Comparison of ENCODE assay signal across 10 mouse cellular contexts in genomic region chr15:79828366-79829035, GRCm38 (mm10). TPM values are rescaled to one million over a fixed set of nuclear protein-coding genes. Genes with fewer than 3 reads are reported as not detected.
DNase-seq lines count a peak whose midpoint lies in the region; ATAC-seq and TF ChIP-seq lines count a peak whose summit lies in the region.
"Had no signal": no experiment of that assay in that cellular context is flagged by ENCODE, and none has a peak within 500 bp of the region (broad histone marks: within the 10 kb centered on the region; RNA-seq: fewer than 3 reads in every experiment).

No protein-coding gene starts in this region.

- H3K9me3 ChIP-seq in forebrain, postnatal 0 days (ENCODE audit: low read length), result no peaks in the 10 kb centered on the region
- H3K9me3 ChIP-seq in limb, embryonic 14.5 days (ENCODE audit: control insufficient read depth, low read length), result no peaks in the 10 kb centered on the region

- peak; percentile 61 for TF ChIP-seq CTCF in heart, adult 2 months (IDR thresholded peaks at IDR 0.05)
- TF ChIP-seq CTCF in forebrain, postnatal 0 days (IDR thresholded peaks at IDR 0.05; ENCODE audit: low read depth), result peak; percentile 48

- no peak for TF ChIP-seq POLR2A in heart, adult 2 months (IDR thresholded peaks at IDR 0.05; ENCODE audit: insufficient read depth, low read depth, low read length)
- TF ChIP-seq POLR2A in limb, embryonic 14.5 days (IDR thresholded peaks at IDR 0.05; ENCODE audit: borderline replicate concordance, extremely low read depth, insufficient read depth, insufficient read length), result no peak

- no peak overlapping the region for H3K4me3 ChIP-seq in heart, adult 2 months
- no peak overlapping the region for H3K4me3 ChIP-seq in forebrain, postnatal 0 days (ENCODE audit: low read depth, low read length)
- no peak overlapping the region for H3K4me3 ChIP-seq in limb, embryonic 14.5 days (replicated peaks; ENCODE audit: low read length)
- H3K4me3 ChIP-seq: myocyte had no signal

- peak in 1 of 2 experiments; percentile 26 for DNase-seq in heart, adult 2 months
- DNase-seq in heart, adult 11 months, result no peak
- peak; percentile 62 for DNase-seq in right cerebral cortex, postnatal 4 days
- DNase-seq in right cerebral cortex, postnatal 25 days, result no peak
- no peak for DNase-seq in forebrain, postnatal 0 days
- DNase-seq in limb, embryonic 14.5 days (ENCODE audit: low spot score), result no peak
- peak; percentile 70 for DNase-seq in retina, postnatal 1 day
- no peak for DNase-seq in adrenal gland, adult 2 months

- H3K36me3 ChIP-seq in heart, adult 2 months (ENCODE audit: control insufficient read depth, insufficient read depth, low read length), result no peaks in the 10 kb centered on the region
- H3K36me3 ChIP-seq in forebrain, postnatal 0 days (ENCODE audit: insufficient read depth), result peaks cover 21% of the 10 kb centered on the region
- peaks cover 71% of the 10 kb centered on the region for H3K36me3 ChIP-seq in limb, embryonic 14.5 days (ENCODE audit: control insufficient read depth, insufficient read depth, low read length)

- no peak overlapping the region for H3K27ac ChIP-seq in heart, adult 2 months
- no peak overlapping the region for H3K27ac ChIP-seq in forebrain, postnatal 0 days (ENCODE audit: low read depth, low read length)
- no peak overlapping the region for H3K27ac ChIP-seq in limb, embryonic 14.5 days (replicated peaks; ENCODE audit: low read depth, low read length)

- H3K27me3 ChIP-seq in heart, adult 2 months (ENCODE audit: control insufficient read depth, insufficient read depth, low read length), result no peaks in the 10 kb centered on the region
- no peaks in the 10 kb centered on the region for H3K27me3 ChIP-seq in forebrain, postnatal 0 days (ENCODE audit: insufficient read depth, low read length)
- no peaks in the 10 kb centered on the region for H3K27me3 ChIP-seq in limb, embryonic 14.5 days (ENCODE audit: control insufficient read depth, insufficient read depth, low read length)
- H3K27me3 ChIP-seq: Patski had no signal

- intact Hi-C loops in heart, adult 2 months (cut with DNase I), result loop anchor here (1.0 kb wide), 1 partner anchor 75 kb away; no protein-coding TSS in a partner anchor

- ATAC-seq in forebrain, postnatal 0 days, result no peak
- no peak for ATAC-seq in limb, embryonic 14.5 days (ENCODE audit: low FRiP score, low read depth)
- ATAC-seq: Patski had no signal

- WGBS in heart, adult 2 months, result 69% methylated on average over 46 of the region's 46 CpGs
- 78% methylated on average over 46 of the region's 46 CpGs for WGBS in forebrain, postnatal 0 days
- 67% methylated on average over 44 of the region's 46 CpGs for WGBS in limb, embryonic 14.5 days

- no peak overlapping the region for H3K4me2 ChIP-seq in forebrain, postnatal 0 days (ENCODE audit: low read depth)
- H3K4me2 ChIP-seq in limb, embryonic 14.5 days (replicated peaks; ENCODE audit: low read depth, low read length, severe bottlenecking), result no peak overlapping the region

- no peak overlapping the region for H3K9ac ChIP-seq in heart, adult 2 months (ENCODE audit: low read depth, low read length)
- H3K9ac ChIP-seq in forebrain, postnatal 0 days, result no peak overlapping the region
- H3K9ac ChIP-seq in limb, embryonic 14.5 days (ENCODE audit: low read depth, low read length, severe bottlenecking), result 0 out of 2 replicates have a peak overlapping the region, but pooled peaks have one; percentile 21

- peaks cover 1% of the 10 kb centered on the region; the same call in 1 of the 2 replicates for H3K4me1 ChIP-seq in heart, adult 2 months (ENCODE audit: control insufficient read depth, insufficient read depth, low read length)
- peaks cover 11% of the 10 kb centered on the region for H3K4me1 ChIP-seq in forebrain, postnatal 0 days (ENCODE audit: insufficient read depth)
- H3K4me1 ChIP-seq in limb, embryonic 14.5 days (ENCODE audit: control insufficient read depth, insufficient read depth, low read length), result peaks cover 17% of the 10 kb centered on the region

- no peaks in the 10 kb centered on the region for H3K79me2 ChIP-seq in heart, adult 2 months (replicated peaks; ENCODE audit: control insufficient read depth, insufficient read depth, low read length)

- TF ChIP-seq EP300 in heart, adult 2 months (IDR thresholded peaks at IDR 0.05; ENCODE audit: insufficient read depth, low read depth, low read length), result no peak

RNA-seq across cellular contexts. Expression of gene Npcd, which starts 5.5 kb away (rescaled TPM):
- under 1 TPM; 0.29 to 0.30 TPM for total RNA-seq in heart, adult 2 months (2021)
- 0.31 TPM in 1 of 2 replicates, not detected in the other for polyA plus RNA-seq in heart, adult 2 months (2012; rRNA removed)
- 9.0 and 18.6 TPM in 2 replicates for total RNA-seq in forebrain, postnatal 0 days (2014; rRNA removed)
- polyA plus RNA-seq in forebrain, postnatal 0 days (2015; fragmentation: Nextera tagmentation; extraction: Ambion mirVana), result 3.7 and 4.0 TPM in 2 replicates
- 1.7 TPM in 1 of 2 replicates, not detected in the other for polyA plus RNA-seq in limb, embryonic 14.5 days (2012; rRNA removed)
- polyA plus RNA-seq in limb, embryonic 14.5 days (2014; fragmentation: Nextera tagmentation; extraction: Ambion mirVana), result 0.50 and 0.99 TPM in 2 replicates
- 1 to 10 TPM; 1.2 to 2.0 TPM for total RNA-seq in adrenal gland, adult 2 months (2021)
- polyA plus RNA-seq in adrenal gland, adult 2 months (2012; rRNA removed), result 13.4 and 14.6 TPM in 2 replicates

RNA-seq across cellular contexts. Expression of gene Cbx6, which starts 6.0 kb away (rescaled TPM):
- 10 to 100 TPM; 21.1 to 21.3 TPM for total RNA-seq in heart, adult 2 months (2021)
- polyA plus RNA-seq in heart, adult 2 months (2012; rRNA removed), result 22.9 and 24.1 TPM in 2 replicates
- 69.1 and 86.8 TPM in 2 replicates for total RNA-seq in forebrain, postnatal 0 days (2014; rRNA removed)
- 27.5 and 53.8 TPM in 2 replicates for polyA plus RNA-seq in forebrain, postnatal 0 days (2015; fragmentation: Nextera tagmentation; extraction: Ambion mirVana)
- polyA plus RNA-seq in limb, embryonic 14.5 days (2012; rRNA removed), result 83.4 and 95.0 TPM in 2 replicates
- 49.1 and 49.9 TPM in 2 replicates for polyA plus RNA-seq in limb, embryonic 14.5 days (2014; fragmentation: Nextera tagmentation; extraction: Ambion mirVana)
- total RNA-seq in adrenal gland, adult 2 months (2021), result 10 to 100 TPM; 46.2 to 67.3 TPM
- 105 and 106 TPM in 2 replicates for polyA plus RNA-seq in adrenal gland, adult 2 months (2012; rRNA removed)

RNA-seq across cellular contexts. Expression of gene Nptxr, which starts 23.9 kb away (rescaled TPM):
- 1 to 10 TPM; 1.5 to 1.7 TPM for total RNA-seq in heart, adult 2 months (2021)
- polyA plus RNA-seq in heart, adult 2 months (2012; rRNA removed), result 1.3 and 1.6 TPM in 2 replicates
- 129 and 184 TPM in 2 replicates for total RNA-seq in forebrain, postnatal 0 days (2014; rRNA removed)
- 41.9 and 87.3 TPM in 2 replicates for polyA plus RNA-seq in forebrain, postnatal 0 days (2015; fragmentation: Nextera tagmentation; extraction: Ambion mirVana)
- polyA plus RNA-seq in limb, embryonic 14.5 days (2012; rRNA removed), result 9.3 and 11.3 TPM in 2 replicates
- polyA plus RNA-seq in limb, embryonic 14.5 days (2014; fragmentation: Nextera tagmentation; extraction: Ambion mirVana), result 2.6 and 4.7 TPM in 2 replicates
- total RNA-seq in adrenal gland, adult 2 months (2021), result 1 to 10 TPM; 4.4 to 7.9 TPM
- 5.5 and 6.3 TPM in 2 replicates for polyA plus RNA-seq in adrenal gland, adult 2 months (2012; rRNA removed)

RNA-seq across cellular contexts. Expression of gene Dnal4, which starts 50.9 kb away (rescaled TPM):
- 10 to 100 TPM; 19.3 to 21.7 TPM for total RNA-seq in heart, adult 2 months (2021)
- 43.0 and 46.8 TPM in 2 replicates for polyA plus RNA-seq in heart, adult 2 months (2012; rRNA removed)
- total RNA-seq in forebrain, postnatal 0 days (2014; rRNA removed), result 58.3 and 59.2 TPM in 2 replicates
- polyA plus RNA-seq in forebrain, postnatal 0 days (2015; fragmentation: Nextera tagmentation; extraction: Ambion mirVana), result 81.5 and 94.5 TPM in 2 replicates
- 70.2 and 88.9 TPM in 2 replicates for polyA plus RNA-seq in limb, embryonic 14.5 days (2012; rRNA removed)
- polyA plus RNA-seq in limb, embryonic 14.5 days (2014; fragmentation: Nextera tagmentation; extraction: Ambion mirVana), result 60.9 and 68.2 TPM in 2 replicates
- 10 to 100 TPM; 13.9 to 24.8 TPM for total RNA-seq in adrenal gland, adult 2 months (2021)
- 39.9 and 43.0 TPM in 2 replicates for polyA plus RNA-seq in adrenal gland, adult 2 months (2012; rRNA removed)

Comparison
In these comparisons a context has a peak if more than half of its experiments do, and no peak if none do; other contexts are left out.
1. DNase-seq: peak in right cerebral cortex, postnatal 4 days (single experiment) and retina, postnatal 1 day (single experiment); none in heart, adult 11 months (single experiment), right cerebral cortex, postnatal 25 days (single experiment), forebrain, postnatal 0 days (single experiment), limb, embryonic 14.5 days (single experiment) and adrenal gland, adult 2 months (single experiment).